Mouse (Mus musculus) liver, postnatal 0 days (tissue): ENCODE measurements around the gene Nprl3.

Experiments
- CTCF ChIP-seq: sonication (generic); IDR thresholded peaks from 2 replicates; pipeline ENCODE4 v1.5.1; 2016; ENCODE audit warnings: antibody characterized with exemption, low read depth
- EP300 ChIP-seq: IDR thresholded peaks from 2 replicates; pipeline ENCODE4 v1.6.1; 2016; ENCODE audit warnings: antibody characterized with exemption, low read depth, mild to moderate bottlenecking

DNA sequence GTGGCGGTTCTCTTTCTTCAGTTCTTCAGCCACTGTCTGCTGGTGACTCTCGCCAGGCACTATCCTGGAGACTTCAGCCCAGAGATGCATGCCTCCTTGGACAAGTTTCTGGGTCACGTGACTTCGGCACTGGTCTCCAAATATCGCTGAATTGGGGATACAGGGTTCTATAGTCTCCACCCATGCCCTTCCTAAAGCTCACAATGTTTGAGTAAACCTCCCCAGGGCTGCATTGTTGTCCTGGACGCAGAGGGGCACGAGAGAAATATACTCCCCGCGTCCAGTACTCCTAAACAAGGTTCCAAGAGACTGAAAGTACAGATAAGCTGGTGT lies 20.0 kb upstream of the Nprl3 start:
- no peak for TF ChIP-seq CTCF
- TF ChIP-seq EP300, result no peak
